ENCODE assay signal across 21 mouse cellular contexts in genomic region chr17:27429757-27430156, GRCm38 (mm10).
DNase-seq lines count a peak whose midpoint lies in the region; ATAC-seq and TF ChIP-seq lines count a peak whose summit lies in the region.
"Had no signal": no experiment of that assay in that cellular context is flagged by ENCODE, and none has a peak within 500 bp of the region (broad histone marks: within the 10 kb centered on the region; RNA-seq: fewer than 3 reads in every experiment).

No protein-coding gene starts in this region.

- 0 out of 2 replicates have a peak, but pooled peaks cover 3% of the 10 kb centered on the region for H3K9me3 ChIP-seq in hindbrain, embryonic 11.5 days (ENCODE audit: control insufficient read depth, low read length)
- H3K9me3 ChIP-seq in hindbrain, embryonic 14.5 days (ENCODE audit: control insufficient read depth, low read length): peaks cover 10% of the 10 kb centered on the region; the same call in 1 of the 2 replicates
- peaks cover 15% of the 10 kb centered on the region for H3K9me3 ChIP-seq in midbrain, embryonic 10.5 days (replicated peaks)
- H3K9me3 ChIP-seq in midbrain, postnatal 0 days (ENCODE audit: low read length): no peaks in the 10 kb centered on the region

- H3K9ac ChIP-seq in hindbrain, embryonic 11.5 days (ENCODE audit: low read depth, low read length): no peak overlapping the region
- no peak overlapping the region for H3K9ac ChIP-seq in hindbrain, embryonic 14.5 days
- H3K9ac ChIP-seq in midbrain, postnatal 0 days (replicated peaks; ENCODE audit: low read length, poor library complexity, severe bottlenecking): no peak overlapping the region
- H3K9ac ChIP-seq: embryonic facial prominence, embryonic 12.5 days; forebrain, embryonic 12.5 days; forebrain, postnatal 0 days; heart, embryonic 15.5 days had no signal

- no peaks in the 10 kb centered on the region for H3K36me3 ChIP-seq in hindbrain, embryonic 11.5 days (ENCODE audit: control insufficient read depth, insufficient read depth, low read length)
- H3K36me3 ChIP-seq in hindbrain, embryonic 14.5 days (replicated peaks; ENCODE audit: control insufficient read depth, insufficient read depth): no peaks in the 10 kb centered on the region
- peaks cover 14% of the 10 kb centered on the region for H3K36me3 ChIP-seq in midbrain, embryonic 10.5 days
- H3K36me3 ChIP-seq in midbrain, postnatal 0 days (ENCODE audit: insufficient read depth, low read length): 0 out of 2 replicates have a peak, but pooled peaks cover 4% of the 10 kb centered on the region
- H3K36me3 ChIP-seq: embryonic facial prominence, embryonic 12.5 days; forebrain, embryonic 12.5 days; G1E; heart, embryonic 15.5 days had no signal

- no peak overlapping the region for H3K4me3 ChIP-seq in hindbrain, embryonic 11.5 days (ENCODE audit: low read depth, low read length)
- H3K4me3 ChIP-seq in hindbrain, embryonic 14.5 days (replicated peaks; ENCODE audit: low read length): no peak overlapping the region
- H3K4me3 ChIP-seq in midbrain, embryonic 10.5 days: no peak overlapping the region
- H3K4me3 ChIP-seq in midbrain, postnatal 0 days (ENCODE audit: low read depth, low read length): no peak overlapping the region
- H3K4me3 ChIP-seq: embryonic facial prominence, embryonic 12.5 days; forebrain, embryonic 12.5 days; heart, adult 2 months; heart, embryonic 15.5 days had no signal

- 18% methylated on average over 9 of the region's 9 CpGs for WGBS in hindbrain, embryonic 11.5 days
- 19% methylated on average over 9 of the region's 9 CpGs for WGBS in hindbrain, embryonic 14.5 days
- WGBS in midbrain, embryonic 10.5 days: 62% methylated on average over 9 of the region's 9 CpGs
- WGBS in midbrain, postnatal 0 days: 47% methylated on average over 9 of the region's 9 CpGs

- H3K27me3 ChIP-seq in hindbrain, embryonic 11.5 days (ENCODE audit: control insufficient read depth, insufficient read depth, low read length): no peaks in the 10 kb centered on the region
- no peaks in the 10 kb centered on the region for H3K27me3 ChIP-seq in hindbrain, embryonic 14.5 days (ENCODE audit: control insufficient read depth, insufficient read depth, low read length)
- peaks cover 7% of the 10 kb centered on the region; the same call in 1 of the 2 replicates for H3K27me3 ChIP-seq in midbrain, embryonic 10.5 days (ENCODE audit: low read depth, poor library complexity, severe bottlenecking)
- no peaks in the 10 kb centered on the region for H3K27me3 ChIP-seq in midbrain, postnatal 0 days (ENCODE audit: insufficient read depth, low read length)

- peak overlapping the region; percentile 77 for H3K27ac ChIP-seq in hindbrain, embryonic 11.5 days (ENCODE audit: low read depth, low read length)
- H3K27ac ChIP-seq in hindbrain, embryonic 14.5 days: no peak overlapping the region
- H3K27ac ChIP-seq in midbrain, embryonic 10.5 days (replicated peaks): peak overlapping the region; percentile 57
- H3K27ac ChIP-seq in midbrain, postnatal 0 days (ENCODE audit: low read depth, low read length): no peak overlapping the region
- H3K27ac ChIP-seq: embryonic facial prominence, embryonic 12.5 days; forebrain, embryonic 12.5 days; heart, adult 2 months; heart, embryonic 15.5 days had no signal

- 0 out of 2 replicates have a peak, but pooled peaks have one; percentile 38 for ATAC-seq in hindbrain, embryonic 11.5 days (ENCODE audit: low FRiP score)
- ATAC-seq in hindbrain, embryonic 14.5 days (ENCODE audit: low FRiP score): no peak
- no peak for ATAC-seq in midbrain, postnatal 0 days (ENCODE audit: low FRiP score)
- ATAC-seq: CD4-positive, CD25-positive, alpha-beta regulatory T cell, adult 4 months; forebrain, postnatal 0 days; inflammation-experienced regulatory T-cells, adult 6 months had no signal

- peak; percentile 16 for DNase-seq in cerebellum, adult 8-10 months
- no peak for DNase-seq in cerebellum, postnatal 36 days
- DNase-seq in hindbrain, embryonic 11.5 days (ENCODE audit: low spot score): peak; percentile 56
- DNase-seq in hindbrain, embryonic 14.5 days (ENCODE audit: low spot score): no peak
- no peak for DNase-seq in midbrain, embryonic 10.5 days (ENCODE audit: low spot score)
- DNase-seq in midbrain, postnatal 0 days (ENCODE audit: low spot score): no peak
- DNase-seq in adipocyte (ENCODE audit: low spot score): no peak
- DNase-seq: adrenal gland, postnatal 10 days; B cell, adult 2 months; cerebellum, postnatal 14 days; forebrain, postnatal 0 days; gastrocnemius, postnatal 14 days; heart, adult 2 months; heart, postnatal 14 days had no signal

- TF ChIP-seq CTCF in midbrain, postnatal 0 days (IDR thresholded peaks at IDR 0.05): no peak

- H3K4me1 ChIP-seq in hindbrain, embryonic 11.5 days (replicated peaks; ENCODE audit: control insufficient read depth, insufficient read depth, low read length): peaks cover 4% of the 10 kb centered on the region; the same call in 1 of the 2 replicates
- H3K4me1 ChIP-seq in hindbrain, embryonic 14.5 days (replicated peaks; ENCODE audit: control insufficient read depth, insufficient read depth, low read length): peaks cover 9% of the 10 kb centered on the region; the same call in 1 of the 2 replicates
- H3K4me1 ChIP-seq in midbrain, embryonic 10.5 days: peaks cover 42% of the 10 kb centered on the region
- no peaks in the 10 kb centered on the region for H3K4me1 ChIP-seq in midbrain, postnatal 0 days (ENCODE audit: insufficient read depth, low read length)
- H3K4me1 ChIP-seq: heart, embryonic 15.5 days had no signal

- H3K4me2 ChIP-seq in hindbrain, embryonic 11.5 days (replicated peaks; ENCODE audit: low read depth, low read length): no peak overlapping the region
- H3K4me2 ChIP-seq in hindbrain, embryonic 14.5 days (replicated peaks): no peak overlapping the region
- no peak overlapping the region for H3K4me2 ChIP-seq in midbrain, postnatal 0 days (ENCODE audit: low read depth, low read length, poor library complexity, severe bottlenecking)
- H3K4me2 ChIP-seq: embryonic facial prominence, embryonic 12.5 days; forebrain, embryonic 12.5 days; heart, embryonic 11.5 days; heart, embryonic 15.5 days had no signal

Comparison
In these comparisons a context has a peak if more than half of its experiments do, and no peak if none do; other contexts are left out.
1. DNase-seq: peak in cerebellum, adult 8-10 months (single experiment) and hindbrain, embryonic 11.5 days (single experiment); none in cerebellum, postnatal 36 days (0 of 2), hindbrain, embryonic 14.5 days (single experiment), midbrain, embryonic 10.5 days (single experiment), midbrain, postnatal 0 days (single experiment) and adipocyte (single experiment).
2. H3K27ac ChIP-seq: peak in hindbrain, embryonic 11.5 days (single experiment) and midbrain, embryonic 10.5 days (single experiment); none in hindbrain, embryonic 14.5 days (single experiment) and midbrain, postnatal 0 days (single experiment).